Mouse (Mus musculus) liver, adult (tissue): Measurements from ENCODE around the gene Fam205a3.
"Not testable (repeated sequence)": the region's sequence is repeated elsewhere in the genome, so short reads cannot be mapped to it uniquely, and the experiment has no call there.

ENCODE experiments used
- GATA4 ChIP-seq: IDR thresholded peaks from 2 replicates; pipeline ENCODE4 v1.6.1; 2014; ENCODE audit warnings: mild to moderate bottlenecking, low read length; ENCODE audit not compliant: insufficient replicate concordance

The Fam205a3 gene

DNA sequence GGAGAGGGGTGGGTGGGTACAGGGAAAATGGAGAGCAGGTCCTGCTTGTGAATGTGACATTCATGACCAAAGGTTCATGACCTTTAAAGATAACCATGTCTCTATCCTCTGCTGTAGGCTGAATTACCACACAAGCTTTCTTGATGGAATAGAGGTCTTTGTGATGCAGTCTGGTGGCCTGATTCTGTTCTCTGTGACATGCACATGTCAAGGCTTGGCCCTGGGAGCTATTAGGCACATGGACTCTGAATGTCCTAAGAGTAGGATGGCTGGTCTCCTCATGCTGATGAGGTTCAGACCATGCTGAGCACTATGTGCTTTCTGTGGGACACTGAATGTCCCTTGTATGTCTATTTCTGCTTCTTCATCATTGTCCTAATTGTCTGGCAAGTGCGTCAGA lies at the start of gene Fam205a3:
Fam205a3 (plus strand) TSS at position 301 of the 400 bp plus-strand sequence.
- TF ChIP-seq GATA4: not testable (repeated sequence)

DNA sequence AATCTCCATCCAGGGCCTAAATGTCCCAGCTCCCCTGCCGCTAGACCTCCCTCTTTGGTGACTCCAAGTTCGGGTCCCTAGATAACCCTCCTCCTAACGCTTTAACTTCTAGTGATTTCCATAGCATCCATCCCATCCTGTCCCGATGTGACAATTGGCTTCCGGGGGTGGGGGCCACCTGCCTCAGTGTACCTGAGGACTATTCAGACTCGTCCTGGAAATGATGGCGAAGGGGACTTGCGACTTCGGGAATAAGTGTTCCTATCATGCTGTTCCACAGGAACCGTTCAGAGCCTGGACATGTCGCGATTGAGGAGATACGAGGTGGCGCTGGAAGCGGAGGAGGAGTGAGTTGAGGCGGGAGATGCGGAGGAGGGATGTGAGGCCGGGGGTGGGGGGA lies 24.2 kb upstream of the Fam205a3 start, which contains the start of gene Gm21953:
Gm21953 (plus strand) TSS at position 301 of the 400 bp plus-strand sequence.
- TF ChIP-seq GATA4: not testable (repeated sequence)
